Mouse (Mus musculus) erythroid progenitor cell, adult 5-6 weeks (primary cell): Measurements from ENCODE around the gene Phactr3. TPM values are rescaled to one million over a fixed set of nuclear protein-coding genes. Genes with fewer than 3 reads are reported as not detected.
"Not testable (repeated sequence)": the region's sequence is repeated elsewhere in the genome, so short reads cannot be mapped to it uniquely, and the experiment has no call there.

ENCODE experiments used
- ATAC-seq: replicated peaks from 2 replicates; pipeline ENCODE4 v1.8.0; 2016; ENCODE audit warnings: moderate number of reproducible peaks, mild to moderate bottlenecking, moderate TSS enrichment, inconsistent platforms; ENCODE audit not compliant: poor library complexity, low FRiP score, severe bottlenecking
- total RNA-seq, 2 experiments: library from RNA; stranded (forward) in 1 of 2; stranded (reverse) in 1 of 2; fragments of 150-400 nt in 1 of 2; fragments of 186-747, 209-891 nt in 1 of 2; gene quantifications; 2 replicates each; pipeline versions ENCODE4 v1.2.3 to v1.2.4; 2015 to 2017; ENCODE audit warnings: low replicate concordance in 2 of 2

Phactr3 gene
- total RNA-seq, 2 experiments from 2014 or later, result not detected

DNA sequence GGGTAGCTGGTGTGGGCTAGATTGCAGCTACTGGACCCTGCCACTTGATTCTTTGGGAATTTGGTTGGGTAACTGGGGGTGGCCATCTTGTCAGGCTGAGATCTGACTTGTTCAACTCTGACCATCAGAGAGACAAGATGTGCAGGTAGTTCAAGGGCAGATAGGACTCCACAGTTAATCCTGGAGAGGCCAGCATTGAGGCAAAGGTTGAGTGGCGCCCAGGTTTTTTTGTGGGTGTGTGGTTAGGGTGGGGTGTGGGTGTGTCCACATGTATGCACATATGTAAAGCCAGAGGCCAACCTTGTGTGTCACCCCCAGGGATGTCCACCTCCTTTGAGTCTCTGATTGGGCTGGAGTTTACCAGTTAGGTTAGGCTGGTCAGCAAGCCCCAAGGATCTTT, 197.5 kb downstream of the Phactr3 start:
- ATAC-seq, result no peak

DNA sequence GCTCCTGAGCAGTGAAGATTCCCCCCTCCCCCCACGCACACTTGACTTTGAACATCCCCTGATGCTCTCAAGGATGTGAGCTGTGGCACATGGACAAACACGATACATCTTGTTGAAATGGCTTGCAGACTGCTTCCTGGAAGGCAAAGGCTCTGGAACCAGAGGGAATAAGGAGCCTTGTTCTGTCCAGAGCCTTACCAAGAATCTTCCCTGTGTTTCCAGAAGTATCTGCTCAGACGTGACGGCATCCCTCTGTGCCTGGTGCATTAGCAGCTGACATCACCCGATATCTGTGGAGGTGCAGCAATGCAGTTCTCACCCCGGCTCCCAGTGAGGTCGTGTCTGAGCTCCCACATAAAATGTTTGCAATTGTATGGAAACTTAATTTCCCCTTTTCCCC, 201.0 kb downstream of the Phactr3 start:
- ATAC-seq, result no peak

DNA sequence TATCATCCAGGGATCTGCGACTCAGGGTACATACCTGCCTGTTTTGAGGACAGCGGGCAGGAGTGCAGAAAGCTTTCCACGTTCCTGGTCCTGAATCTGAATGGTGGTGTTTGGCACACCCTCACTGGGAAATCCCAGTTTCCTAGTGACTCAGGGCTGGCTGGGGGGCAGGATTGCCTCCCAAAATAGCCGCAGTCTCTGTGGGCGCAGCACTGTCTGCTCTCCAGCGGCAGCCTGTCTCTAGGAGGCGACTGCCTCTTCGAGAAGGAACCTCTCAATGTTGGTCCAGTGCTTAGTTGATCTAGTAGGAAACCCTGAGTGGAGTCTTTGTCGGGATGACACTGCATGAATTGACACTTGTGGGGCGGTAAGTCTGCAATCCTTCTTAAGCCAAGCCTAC, 202.5 kb downstream of the Phactr3 start:
- ATAC-seq, result no peak

DNA sequence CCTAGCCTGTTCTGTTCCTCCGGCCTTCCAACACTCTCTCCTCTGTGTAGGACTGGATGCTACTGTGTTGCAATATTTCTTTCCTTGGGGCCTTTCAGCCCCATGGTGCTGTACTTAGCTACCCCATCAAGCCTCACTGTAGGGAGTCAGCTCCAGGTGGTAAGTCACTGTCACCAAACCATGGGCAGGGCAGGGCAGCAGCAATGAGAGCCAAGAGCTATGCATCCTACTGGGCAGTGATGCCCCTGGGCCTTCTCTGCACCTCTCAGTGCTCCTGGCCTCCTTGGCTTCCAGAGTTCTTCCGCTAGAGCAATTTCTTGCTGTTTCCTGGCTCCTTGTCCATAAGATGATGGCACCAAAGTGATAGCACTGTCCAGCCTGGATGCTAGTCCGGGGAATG, 205.6 kb downstream of the Phactr3 start:
- ATAC-seq, result no peak

DNA sequence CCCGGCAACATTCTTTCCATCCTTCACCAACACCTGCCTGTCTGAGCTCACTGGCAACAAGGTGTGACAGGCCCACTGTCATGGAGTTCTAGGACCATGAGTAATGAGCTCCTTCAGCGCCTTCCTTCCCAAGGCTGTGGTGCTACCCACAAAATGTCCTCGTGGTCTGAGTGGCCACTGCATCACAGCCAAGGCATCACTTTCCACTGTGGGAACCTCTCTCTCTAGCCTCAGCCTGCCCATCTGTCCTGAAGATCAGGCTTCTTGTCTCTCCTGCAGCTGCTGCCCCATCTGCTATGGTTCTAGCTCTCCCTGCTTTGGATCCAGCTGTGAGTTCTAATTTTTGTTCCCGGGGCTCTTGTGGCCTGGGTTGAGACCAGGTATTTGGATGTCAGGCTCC, 206.0 kb downstream of the Phactr3 start:
- ATAC-seq, result no peak

DNA sequence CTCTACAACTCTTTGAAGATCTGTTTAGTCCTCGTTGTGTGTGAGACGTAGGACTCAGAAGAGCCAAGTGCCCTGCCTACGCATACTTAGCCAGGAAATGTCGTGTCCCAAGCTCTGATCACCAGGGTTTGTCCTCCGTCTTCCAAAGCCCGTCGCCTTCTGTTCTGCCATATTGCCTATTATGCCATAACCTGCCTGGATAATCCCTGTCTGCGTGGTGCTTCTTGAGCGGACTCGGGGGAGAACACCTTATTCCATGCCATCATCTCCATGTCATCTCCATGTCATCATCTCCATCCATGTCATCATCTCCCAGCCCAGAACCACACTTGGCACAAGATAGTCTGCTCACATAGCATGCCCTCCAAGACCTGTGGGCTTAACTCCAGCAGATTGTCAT, 207.3 kb downstream of the Phactr3 start:
- no peak for ATAC-seq

DNA sequence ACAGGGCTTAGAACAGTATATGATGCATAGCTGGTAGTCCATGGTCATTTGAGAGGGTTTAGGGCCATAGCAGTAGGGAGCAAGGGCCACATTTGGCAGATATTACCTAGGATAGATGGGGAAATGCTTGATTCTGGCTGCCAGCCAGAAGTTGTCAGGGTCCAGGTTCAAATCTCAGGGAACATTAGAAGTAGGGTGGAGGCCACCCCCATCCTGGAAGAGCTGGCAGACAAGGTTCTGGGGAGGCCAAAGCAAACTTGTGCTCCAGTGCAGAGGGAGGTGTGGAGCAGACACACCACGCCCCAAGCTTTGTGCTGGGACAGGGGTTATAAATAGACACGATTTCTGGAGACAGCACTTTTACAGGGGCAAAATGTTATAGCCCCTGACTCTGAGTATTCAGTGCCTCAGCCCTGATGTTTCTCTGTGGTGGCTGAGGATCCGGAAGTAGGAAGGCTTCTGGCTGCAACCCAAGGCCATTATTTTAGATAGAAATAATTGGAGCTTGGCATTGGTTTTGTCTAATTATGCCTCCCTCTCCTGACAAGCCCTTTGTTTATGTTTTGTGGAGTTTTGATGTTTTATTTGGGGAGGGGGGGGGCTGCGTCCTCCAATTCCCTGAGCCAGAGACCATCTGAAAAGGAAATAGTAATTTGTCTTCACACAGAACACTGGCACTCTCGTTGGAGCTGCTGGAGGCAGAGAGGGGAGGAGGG, 208.1 kb downstream of the Phactr3 start:
- no peak for ATAC-seq

DNA sequence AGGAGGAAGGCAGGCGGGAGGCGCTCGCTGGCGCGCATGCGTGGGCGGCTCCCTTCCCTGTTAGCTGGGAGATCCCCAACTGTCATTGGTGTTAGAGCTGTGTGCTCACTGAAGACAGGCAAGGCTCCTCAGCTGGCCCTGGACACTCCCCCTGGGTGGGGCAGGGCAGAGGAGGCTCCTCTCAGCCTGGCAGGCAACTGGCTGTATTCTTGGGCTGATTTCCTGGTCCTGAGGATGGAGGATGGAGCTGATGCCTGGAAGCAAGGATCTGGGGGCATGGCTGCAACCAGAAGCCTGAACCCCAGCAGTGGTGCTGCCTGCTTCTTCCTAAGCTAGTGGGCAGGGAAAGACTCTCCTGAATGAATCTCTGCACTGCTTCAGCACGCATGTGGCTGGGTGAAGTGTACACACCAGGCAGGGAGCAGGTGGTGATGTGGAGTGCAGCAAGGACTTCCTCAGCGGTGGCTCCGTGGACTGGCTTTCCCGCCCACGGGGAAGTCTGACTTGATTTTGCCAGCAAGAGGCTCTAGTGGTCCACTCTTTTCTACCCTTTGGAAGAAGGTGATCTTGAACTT, 208.8 kb downstream of the Phactr3 start:
- ATAC-seq, result no peak

DNA sequence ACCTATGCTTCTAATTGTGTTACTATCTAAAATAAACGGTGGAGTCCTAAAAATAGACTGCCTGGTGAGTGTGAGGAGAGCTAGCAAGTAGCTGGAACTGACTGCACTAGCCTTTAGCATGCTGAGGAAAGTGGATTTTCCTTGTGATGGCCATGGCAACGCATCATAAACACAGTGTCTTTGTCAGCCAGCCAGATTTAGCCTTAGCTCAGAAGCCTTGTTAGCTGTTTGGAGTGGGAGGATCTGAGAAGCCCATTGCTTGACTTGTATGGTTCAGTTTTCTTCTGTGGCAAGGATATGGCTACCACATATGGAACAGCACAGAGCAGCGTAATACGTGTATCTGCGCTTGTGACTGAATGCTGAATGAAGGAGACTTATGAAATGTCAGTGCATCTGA, 210.8 kb downstream of the Phactr3 start:
- no peak for ATAC-seq

DNA sequence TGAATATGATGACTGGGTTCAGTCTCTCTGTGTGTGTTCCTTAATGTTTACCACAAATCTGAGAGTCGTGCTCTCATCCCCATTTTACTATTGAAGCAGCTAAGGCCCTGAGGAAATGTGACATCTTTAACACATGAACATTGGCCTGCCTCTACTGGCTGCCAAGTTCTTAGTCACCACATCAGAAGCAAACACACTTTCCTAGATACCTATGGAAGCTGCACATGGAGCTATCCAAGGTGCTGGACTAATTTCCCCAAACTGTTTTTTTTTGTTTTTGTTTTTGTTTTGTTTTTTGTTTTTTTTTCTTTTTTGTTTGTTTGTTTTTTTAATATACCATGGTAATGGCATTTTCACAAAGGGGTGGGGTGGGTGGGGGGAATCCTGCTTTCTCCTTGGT, 211.2 kb downstream of the Phactr3 start:
- no peak for ATAC-seq

DNA sequence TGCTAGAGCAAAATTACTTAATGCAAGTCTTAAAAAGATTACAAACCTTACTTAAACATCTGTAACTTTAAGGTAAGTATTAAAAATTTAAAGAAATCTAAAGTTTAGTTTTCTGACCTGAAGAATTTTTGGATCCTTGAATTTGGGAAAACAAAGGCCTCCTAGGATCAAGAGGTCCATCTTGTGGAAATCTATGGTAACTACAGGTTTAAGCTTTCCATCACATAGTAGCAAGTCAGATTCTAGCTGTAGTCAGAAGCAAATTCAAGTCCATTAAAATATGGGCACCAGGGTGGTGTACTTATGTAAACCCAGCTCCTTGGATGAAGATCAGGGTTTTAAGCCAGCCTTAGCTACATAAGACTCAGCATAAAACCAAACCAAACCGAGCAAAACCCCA, 219.1 kb downstream of the Phactr3 start:
- ATAC-seq, result no peak

DNA sequence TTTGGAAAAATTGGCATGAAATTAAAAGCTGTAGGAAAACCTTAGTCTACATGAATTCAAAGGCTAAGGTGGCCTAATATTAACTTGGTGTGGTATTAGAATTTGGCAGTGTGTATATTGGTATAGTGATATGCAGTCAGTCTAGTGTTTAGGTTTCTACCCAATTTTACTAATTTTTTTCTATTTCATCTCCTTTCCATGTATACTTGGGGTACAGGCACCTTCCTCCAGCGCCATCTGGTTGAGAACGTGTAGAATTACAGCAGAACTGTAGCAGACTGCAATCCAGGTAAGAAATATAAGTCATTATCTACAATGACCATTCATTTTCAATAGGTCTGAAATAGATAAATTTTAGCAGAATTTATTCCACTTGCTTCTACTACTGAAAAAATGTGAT, 220.3 kb downstream of the Phactr3 start:
- ATAC-seq, result no peak

DNA sequence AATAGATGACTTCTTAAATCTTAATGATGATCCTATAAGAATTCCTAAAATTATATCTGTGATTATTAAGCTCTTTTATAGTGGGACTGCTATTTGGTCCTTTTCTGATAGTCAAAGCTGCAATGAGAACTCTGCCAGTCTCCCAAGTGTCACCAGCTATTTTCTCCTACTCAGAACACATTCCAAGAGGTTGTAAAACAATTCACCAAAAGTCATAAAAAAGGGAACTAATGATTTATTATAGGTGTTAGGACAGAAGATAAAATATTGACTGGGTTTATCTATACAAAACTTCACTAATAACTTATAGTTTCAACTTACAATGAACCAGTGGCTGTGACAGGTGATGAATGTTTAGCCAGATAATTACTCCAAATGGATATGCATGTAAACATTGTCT, 223.3 kb downstream of the Phactr3 start:
- ATAC-seq, result not testable (repeated sequence)

DNA sequence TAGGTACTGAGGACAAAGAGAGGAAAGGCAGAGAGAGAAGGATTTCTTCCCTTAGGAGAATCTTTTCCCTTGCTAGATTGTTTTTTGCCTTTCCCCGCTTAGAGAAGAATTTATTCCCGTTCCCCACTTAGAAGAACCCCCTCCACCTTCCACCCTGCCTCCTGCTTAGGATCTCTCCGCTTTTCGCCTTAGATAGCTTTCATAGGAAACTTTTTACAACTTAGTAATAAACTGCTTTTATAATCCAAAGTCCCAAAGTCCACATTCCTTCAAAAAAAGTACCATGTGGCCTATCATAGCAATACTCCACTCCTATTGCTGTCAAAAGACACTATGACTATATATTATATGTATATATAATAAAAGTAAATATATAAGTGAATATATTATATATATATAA, 223.8 kb downstream of the Phactr3 start:
- no peak for ATAC-seq

Other genes with a start within 250 kb of the Phactr3 start
- gene Gm14327, start 221.9 kb upstream of the Phactr3 start, total RNA-seq (2015; ENCODE audit: low replicate concordance), result not detected in 2 replicates
- gene Gm14327, start 221.9 kb upstream of the Phactr3 start, total RNA-seq (2017; ENCODE audit: low replicate concordance), result 1.0 TPM in 1 of 2 replicates, not detected in the other
- gene Zfp972, start 193.4 kb upstream of the Phactr3 start, total RNA-seq (2015; ENCODE audit: low replicate concordance), result not detected in 2 replicates
- gene Zfp972, start 193.4 kb upstream of the Phactr3 start, total RNA-seq (2017; ENCODE audit: low replicate concordance), result not detected in 2 replicates
- gene Gm14326, start 161.7 kb upstream of the Phactr3 start, total RNA-seq (2015; ENCODE audit: low replicate concordance), result 4.7 TPM in 1 of 2 replicates, not detected in the other
- gene Gm14326, start 161.7 kb upstream of the Phactr3 start, total RNA-seq (2017; ENCODE audit: low replicate concordance), result 5.1 TPM in 1 of 2 replicates, not detected in the other
- 29.8 and 30.6 TPM in 2 replicates for gene Zfp971, start 95.7 kb upstream of the Phactr3 start, total RNA-seq (2015; ENCODE audit: low replicate concordance)
- 3.6 and 4.5 TPM in 2 replicates for gene Zfp971, start 95.7 kb upstream of the Phactr3 start, total RNA-seq (2017; ENCODE audit: low replicate concordance)
- 2.9 TPM in 1 of 2 replicates, not detected in the other for gene Zfp931, start 40.5 kb upstream of the Phactr3 start, total RNA-seq (2015; ENCODE audit: low replicate concordance)
- 2.7 and 4.9 TPM in 2 replicates for gene Zfp931, start 40.5 kb upstream of the Phactr3 start, total RNA-seq (2017; ENCODE audit: low replicate concordance)